Mouse (Mus musculus): ENCODE measurements around the gene Rap1a. TPM values are rescaled to one million over a fixed set of nuclear protein-coding genes. Genes with fewer than 3 reads are reported as not detected.

Gene Rap1a
- polyA plus RNA-seq, 1 experiment from 2014 or later, result 119 TPM

DNA sequence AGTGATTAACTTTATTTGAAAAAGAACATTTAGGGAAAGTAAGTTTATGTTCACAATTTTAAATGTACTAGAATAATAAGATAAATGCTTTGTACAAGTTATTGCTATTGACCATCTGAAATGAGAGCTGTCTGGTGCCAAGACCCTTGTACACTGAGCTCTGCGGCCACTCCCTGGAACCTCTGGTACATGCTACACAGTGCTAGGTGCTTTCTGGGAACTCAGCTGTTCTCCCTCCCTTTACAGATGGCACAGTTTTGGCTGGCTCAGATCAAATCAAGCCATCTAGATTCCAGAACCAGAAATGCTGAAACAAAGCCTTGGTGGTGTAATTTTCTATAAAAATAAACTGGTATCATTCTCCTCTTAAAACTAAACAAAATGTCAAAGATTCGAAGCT lies 3.7 kb downstream of the Rap1a start:
- no peak for ATAC-seq
- Histone ChIP-seq H3K27me3 (replicated peaks; ENCODE audit: control insufficient read depth, insufficient read depth, low read length) (no peaks in the 10 kb centered on the region), H3K9me3 (ENCODE audit: control insufficient read depth) (no peaks in the 10 kb centered on the region), H3K9ac (ENCODE audit: low read depth, low read length) (no peak overlapping the region), H3K4me1 (replicated peaks; ENCODE audit: control insufficient read depth, insufficient read depth, low read length) (peaks cover 11% of the 10 kb centered on the region; the same call in 1 of the 2 replicates), H3K36me3 (ENCODE audit: control insufficient read depth, insufficient read depth) (no peaks in the 10 kb centered on the region), H3K4me2 (replicated peaks; ENCODE audit: low read depth) (no peak overlapping the region), H3K27ac (ENCODE audit: low read depth, low read length) (no peak overlapping the region), H3K4me3 (ENCODE audit: low read depth, low read length) (no peak overlapping the region)
- no peak for TF ChIP-seq CTCF (IDR thresholded peaks at IDR 0.05; ENCODE audit: low read depth)
- WGBS, result 66% methylated on average over 2 of the region's 2 CpGs

DNA sequence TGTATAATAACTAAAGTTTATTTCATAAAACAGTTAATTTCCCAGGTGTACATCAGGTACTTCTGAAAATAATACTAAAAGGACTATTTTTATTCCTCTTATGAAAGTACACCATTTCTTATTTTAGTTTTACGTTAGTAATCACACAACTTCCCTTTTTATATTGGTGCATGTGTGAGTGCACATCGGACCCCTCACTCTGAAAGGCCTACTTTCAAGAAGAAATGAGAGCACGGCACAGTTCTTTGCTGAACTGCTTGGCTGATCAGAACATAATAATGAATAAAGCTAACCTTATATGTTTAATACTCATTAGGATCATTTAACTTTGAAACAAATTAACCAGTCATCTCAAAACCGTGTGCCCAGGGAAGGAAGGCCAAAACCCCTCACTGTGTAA lies 4.4 kb downstream of the Rap1a start:
- ATAC-seq, result no peak
- H3K4me3 ChIP-seq (ENCODE audit: low read depth, low read length), result no peak overlapping the region
- WGBS, result 77% methylated on average over 4 of the region's 4 CpGs

DNA sequence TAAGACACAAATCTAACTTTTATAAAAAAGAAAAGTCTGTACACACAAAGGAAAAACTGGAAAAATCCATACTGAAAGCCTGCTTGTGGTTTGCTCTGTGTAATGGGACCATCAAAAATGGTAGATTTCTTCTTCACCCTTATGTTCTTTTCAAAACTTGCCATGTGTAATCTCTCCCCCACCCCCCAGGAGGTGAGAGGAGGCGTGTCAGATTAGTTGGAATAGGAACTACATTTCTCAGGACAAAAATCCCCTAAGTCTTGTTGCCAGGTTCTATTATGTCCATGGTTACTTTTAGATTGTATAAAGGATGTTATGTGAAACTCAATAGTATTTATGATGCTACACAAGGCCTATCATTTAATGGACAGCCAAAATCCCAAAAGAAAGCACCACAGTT lies 6.8 kb downstream of the Rap1a start:
- Histone ChIP-seq H3K4me3 (ENCODE audit: low read depth, low read length) (no peak overlapping the region), H3K27ac (ENCODE audit: low read depth, low read length) (no peak overlapping the region), H3K36me3 (ENCODE audit: control insufficient read depth, insufficient read depth) (no peaks in the 10 kb centered on the region), H3K27me3 (replicated peaks; ENCODE audit: control insufficient read depth, insufficient read depth, low read length) (no peaks in the 10 kb centered on the region), H3K4me1 (replicated peaks; ENCODE audit: control insufficient read depth, insufficient read depth, low read length) (peaks cover 8% of the 10 kb centered on the region; the same call in 1 of the 2 replicates), H3K9ac (ENCODE audit: low read depth, low read length) (no peak overlapping the region), H3K4me2 (replicated peaks; ENCODE audit: low read depth) (no peak overlapping the region), H3K9me3 (ENCODE audit: control insufficient read depth) (no peaks in the 10 kb centered on the region)
- WGBS, result 84% methylated on average over 1 of the region's 1 CpGs
- no peak for ATAC-seq
- no peak for TF ChIP-seq CTCF (IDR thresholded peaks at IDR 0.05; ENCODE audit: low read depth)

More for the DNA sequence above, 4.4 kb downstream of the Rap1a start:
- Histone ChIP-seq H3K4me1 (replicated peaks; ENCODE audit: control insufficient read depth, insufficient read depth, low read length) (peaks cover 13% of the 10 kb centered on the region; the same call in 1 of the 2 replicates), H3K9ac (ENCODE audit: low read depth, low read length) (no peak overlapping the region), H3K27ac (ENCODE audit: low read depth, low read length) (no peak overlapping the region), H3K9me3 (ENCODE audit: control insufficient read depth) (no peaks in the 10 kb centered on the region), H3K36me3 (ENCODE audit: control insufficient read depth, insufficient read depth) (no peaks in the 10 kb centered on the region), H3K4me2 (replicated peaks; ENCODE audit: low read depth) (no peak overlapping the region), H3K27me3 (replicated peaks; ENCODE audit: control insufficient read depth, insufficient read depth, low read length) (no peaks in the 10 kb centered on the region)
- no peak for TF ChIP-seq CTCF (IDR thresholded peaks at IDR 0.05; ENCODE audit: low read depth)

DNA sequence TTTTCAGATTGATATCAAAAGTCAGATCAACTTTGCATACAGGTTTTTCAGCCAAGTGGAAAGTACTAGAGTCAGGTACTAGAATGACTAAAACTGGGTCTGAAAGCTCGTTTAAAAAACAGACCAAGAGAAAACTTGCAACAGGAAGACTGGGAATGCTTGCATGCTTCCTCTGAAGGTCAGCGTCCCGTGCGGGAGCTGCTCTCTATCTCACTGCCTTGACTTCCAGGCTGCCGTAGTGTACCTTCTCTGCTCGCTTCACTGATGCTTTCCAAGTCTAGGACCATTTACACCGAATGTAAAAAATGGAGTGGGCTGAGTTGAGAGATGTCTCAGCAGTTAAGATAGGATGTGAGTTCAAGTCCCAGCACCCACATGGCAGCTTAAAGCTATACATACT lies 8.8 kb downstream of the Rap1a start:
- no peak for TF ChIP-seq CTCF (IDR thresholded peaks at IDR 0.05; ENCODE audit: low read depth)
- no peak overlapping the region for H3K4me3 ChIP-seq (ENCODE audit: low read depth, low read length)
- H3K4me1 ChIP-seq (replicated peaks; ENCODE audit: control insufficient read depth, insufficient read depth, low read length), result peaks cover 2% of the 10 kb centered on the region; the same call in 1 of the 2 replicates
- peaks cover 5% of the 10 kb centered on the region; the same call in 1 of the 2 replicates for H3K36me3 ChIP-seq (ENCODE audit: control insufficient read depth, insufficient read depth)
- H3K27me3 ChIP-seq (replicated peaks; ENCODE audit: control insufficient read depth, insufficient read depth, low read length), result no peaks in the 10 kb centered on the region
- no peak overlapping the region for H3K27ac ChIP-seq (ENCODE audit: low read depth, low read length)
- H3K9me3 ChIP-seq (ENCODE audit: control insufficient read depth), result no peaks in the 10 kb centered on the region
- no peak overlapping the region for H3K4me2 ChIP-seq (replicated peaks; ENCODE audit: low read depth)
- no peak for ATAC-seq
- WGBS, result 88% methylated on average over 7 of the region's 7 CpGs
- no peak overlapping the region for H3K9ac ChIP-seq (ENCODE audit: low read depth, low read length)

DNA sequence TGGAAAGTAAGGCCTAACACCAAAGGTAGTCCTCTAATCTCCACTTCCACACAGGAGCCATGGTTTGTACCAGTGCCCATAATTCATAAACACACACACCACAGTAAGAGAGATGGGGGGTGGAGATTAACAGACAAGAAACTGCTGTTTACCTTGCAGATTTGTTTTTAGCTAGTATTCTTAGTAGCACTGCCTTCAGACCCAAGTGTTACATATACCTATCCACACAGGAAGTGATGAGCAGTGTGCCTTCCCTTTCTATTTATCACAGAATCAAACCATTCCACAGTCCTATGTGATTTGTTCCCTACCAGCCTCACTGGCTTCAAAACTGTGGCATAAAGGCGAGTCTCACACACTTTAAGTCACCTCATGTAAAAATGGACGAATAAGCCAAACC lies 10.0 kb downstream of the Rap1a start:
- H3K27ac ChIP-seq (ENCODE audit: low read depth, low read length), result no peak overlapping the region
- no peak for ATAC-seq
- no peak overlapping the region for H3K9ac ChIP-seq (ENCODE audit: low read depth, low read length)
- WGBS, result 97% methylated on average over 2 of the region's 2 CpGs
- no peak overlapping the region for H3K4me2 ChIP-seq (replicated peaks; ENCODE audit: low read depth)
- H3K27me3 ChIP-seq (replicated peaks; ENCODE audit: control insufficient read depth, insufficient read depth, low read length), result no peaks in the 10 kb centered on the region
- no peak for TF ChIP-seq CTCF (IDR thresholded peaks at IDR 0.05; ENCODE audit: low read depth)
- H3K4me1 ChIP-seq (replicated peaks; ENCODE audit: control insufficient read depth, insufficient read depth, low read length), result 0 out of 2 replicates have a peak, but pooled peaks cover 2% of the 10 kb centered on the region
- H3K36me3 ChIP-seq (ENCODE audit: control insufficient read depth, insufficient read depth), result peaks cover 5% of the 10 kb centered on the region; the same call in 1 of the 2 replicates
- H3K4me3 ChIP-seq (ENCODE audit: low read depth, low read length), result no peak overlapping the region
- no peaks in the 10 kb centered on the region for H3K9me3 ChIP-seq (ENCODE audit: control insufficient read depth)

DNA sequence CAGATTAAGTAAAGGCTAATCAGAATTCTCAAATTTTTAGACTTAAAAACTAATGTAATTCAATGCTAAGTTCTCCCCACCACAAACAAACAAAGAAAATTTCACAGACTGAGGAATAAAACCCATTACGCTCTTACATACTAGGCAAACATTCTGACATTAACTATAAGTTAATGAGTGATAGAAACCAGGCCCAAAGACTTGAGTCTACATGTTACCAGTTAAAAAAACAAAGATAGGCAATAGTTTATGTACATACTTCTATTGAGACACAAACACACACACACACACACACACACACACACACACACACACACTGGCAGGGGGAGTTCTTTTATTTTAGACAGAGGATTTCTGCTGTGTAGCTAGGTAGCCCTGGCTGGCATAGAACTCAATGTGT lies 10.8 kb downstream of the Rap1a start:
- Histone ChIP-seq H3K27me3 (replicated peaks; ENCODE audit: control insufficient read depth, insufficient read depth, low read length) (no peaks in the 10 kb centered on the region), H3K9ac (ENCODE audit: low read depth, low read length) (no peak overlapping the region), H3K27ac (ENCODE audit: low read depth, low read length) (no peak overlapping the region), H3K4me3 (ENCODE audit: low read depth, low read length) (no peak overlapping the region), H3K9me3 (ENCODE audit: control insufficient read depth) (no peaks in the 10 kb centered on the region), H3K4me2 (replicated peaks; ENCODE audit: low read depth) (no peak overlapping the region), H3K36me3 (ENCODE audit: control insufficient read depth, insufficient read depth) (peaks cover 5% of the 10 kb centered on the region; the same call in 1 of the 2 replicates), H3K4me1 (replicated peaks; ENCODE audit: control insufficient read depth, insufficient read depth, low read length) (0 out of 2 replicates have a peak, but pooled peaks cover 2% of the 10 kb centered on the region)
- ATAC-seq, result no peak
- TF ChIP-seq CTCF (IDR thresholded peaks at IDR 0.05; ENCODE audit: low read depth), result no peak
- 61% methylated on average over 1 of the region's 1 CpGs for WGBS

DNA sequence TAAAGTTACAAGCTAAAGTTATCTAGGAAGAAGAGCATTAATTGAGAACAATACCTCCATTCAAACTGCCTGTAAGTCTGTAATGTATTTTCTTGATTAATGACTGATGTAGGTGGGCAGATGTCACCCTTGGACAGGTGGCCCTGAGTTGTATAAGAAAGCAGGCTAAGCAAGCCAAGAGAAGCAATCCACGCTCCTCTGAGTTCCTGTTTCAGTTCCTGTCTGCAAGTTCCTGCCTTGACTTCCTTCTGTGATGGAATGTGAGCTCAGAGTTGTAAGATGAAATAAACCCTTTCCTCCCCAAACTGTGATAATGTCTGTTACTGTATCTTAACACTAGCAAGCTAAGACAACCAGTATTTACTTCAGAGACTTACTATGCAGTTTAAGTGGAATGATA lies 11.4 kb downstream of the Rap1a start:
- Histone ChIP-seq H3K27ac (ENCODE audit: low read depth, low read length) (no peak overlapping the region), H3K9ac (ENCODE audit: low read depth, low read length) (no peak overlapping the region), H3K36me3 (ENCODE audit: control insufficient read depth, insufficient read depth) (peaks cover 5% of the 10 kb centered on the region; the same call in 1 of the 2 replicates), H3K4me2 (replicated peaks; ENCODE audit: low read depth) (no peak overlapping the region), H3K9me3 (ENCODE audit: control insufficient read depth) (no peaks in the 10 kb centered on the region), H3K4me1 (replicated peaks; ENCODE audit: control insufficient read depth, insufficient read depth, low read length) (0 out of 2 replicates have a peak, but pooled peaks cover 2% of the 10 kb centered on the region), H3K4me3 (ENCODE audit: low read depth, low read length) (no peak overlapping the region), H3K27me3 (replicated peaks; ENCODE audit: control insufficient read depth, insufficient read depth, low read length) (no peaks in the 10 kb centered on the region)
- TF ChIP-seq CTCF (IDR thresholded peaks at IDR 0.05; ENCODE audit: low read depth), result no peak
- ATAC-seq, result no peak
- WGBS, result 80% methylated on average over 1 of the region's 1 CpGs
